Mouse (Mus musculus) lung, embryonic 14.5 days (tissue): Measurements from ENCODE around the gene E130114P18Rik. TPM values are rescaled to one million over a fixed set of nuclear protein-coding genes. Genes with fewer than 3 reads are reported as not detected.
A peak's percentile ranks its signal among the peaks of the same experiment; 100 is the strongest.

Experiments used
- ATAC-seq: fragments of 200-750 bp; cut with Nextera tagmentation; 2 replicates; pipeline ENCODE4 v1.8.0; 2017; ENCODE audit warnings: mild to moderate bottlenecking, moderate TSS enrichment, moderate library complexity; ENCODE audit not compliant: insufficient read depth
- DNase-seq: peaks from one replicate; pipeline ENCODE4 v3.0.0-alpha.2; 2015
- H3K27ac ChIP-seq: fragments of 300-500 bp; sonication (generic); 2 replicates; pipeline ENCODE4 v1.5.1; 2014; ENCODE audit warnings: low read depth, mild to moderate bottlenecking, moderate library complexity
- H3K27me3 ChIP-seq: fragments of 300-500 bp; sonication (generic); 2 replicates; pipeline ENCODE4 v1.6.1; 2014; ENCODE audit warnings: low read length, control low read depth; ENCODE audit not compliant: insufficient read depth
- H3K36me3 ChIP-seq: fragments of 300-500 bp; sonication (generic); 2 replicates; pipeline ENCODE4 v1.6.1; 2014; ENCODE audit warnings: control low read depth; ENCODE audit not compliant: insufficient read depth
- H3K4me1 ChIP-seq: fragments of 300-500 bp; sonication (generic); 2 replicates; pipeline ENCODE4 v1.6.1; 2014; ENCODE audit warnings: antibody characterized with exemption, control low read depth; ENCODE audit not compliant: insufficient read depth
- H3K4me2 ChIP-seq: fragments of 300-500 bp; sonication (generic); 2 replicates; pipeline ENCODE4 v1.6.1; 2014; ENCODE audit warnings: mild to moderate bottlenecking
- H3K4me3 ChIP-seq: fragments of 300-500 bp; sonication (generic); 2 replicates; pipeline ENCODE4 v1.5.1; 2014; ENCODE audit warnings: low read depth, low read length
- H3K9ac ChIP-seq: fragments of 300-500 bp; sonication (generic); 2 replicates; pipeline ENCODE4 v1.6.1; 2014
- H3K9me3 ChIP-seq: fragments of 300-500 bp; sonication (generic); 2 replicates; pipeline ENCODE4 v1.6.1; 2016; ENCODE audit warnings: low read depth, low read length, control low read depth
- CTCF ChIP-seq: IDR thresholded peaks from 2 replicates; pipeline ENCODE4 v1.5.1; 2016; ENCODE audit warnings: antibody characterized with exemption, low read depth
- WGBS: fragments of 180-500 bp; shearing (Covaris S2); extraction: QIAGEN DNeasy Blood & Tissue Kit; methylation state at CpG from one replicate; pipeline ENCODE4 v1.1.7; 2014; 5-methylcytosine and 5-hydroxymethylcytosine counted together
- polyA plus RNA-seq: library from polyadenylated mRNA; unstranded; fragments of >200 nt; fragmentation: Nextera tagmentation; extraction: Ambion mirVana; gene quantifications from 2 replicates; pipeline ENCODE4 v1.2.1, GENCODE M21; 2014

The E130114P18Rik gene
- polyA plus RNA-seq, 1 experiment from 2014 or later: 0.84 TPM

DNA sequence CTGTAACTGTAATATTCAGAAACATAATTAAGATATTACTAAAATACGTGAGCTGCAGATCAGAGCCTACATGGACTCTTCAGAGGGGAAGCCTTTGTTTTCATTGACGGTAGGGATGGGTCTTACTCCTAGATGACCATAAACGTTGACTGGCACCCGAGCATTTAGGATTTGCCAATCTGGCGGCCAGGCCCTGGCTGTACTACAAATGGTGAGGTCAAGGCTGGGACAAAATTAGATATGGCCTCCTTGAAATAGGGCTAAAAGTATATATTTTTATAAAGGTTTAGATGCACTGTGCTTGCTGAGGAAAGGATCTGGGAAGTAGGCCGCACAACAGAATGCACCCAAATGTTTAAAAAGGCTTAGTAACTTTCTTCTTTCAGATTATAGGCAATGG is 4.6 kb upstream of the E130114P18Rik start:
- no peak for DNase-seq
- no peak for TF ChIP-seq CTCF
- Histone ChIP-seq H3K4me1 (peaks cover 10% of the 10 kb centered on the region), H3K4me3 (no peak overlapping the region), H3K27ac (no peak overlapping the region), H3K27me3 (no peaks in the 10 kb centered on the region), H3K9me3 (no peaks in the 10 kb centered on the region), H3K9ac (no peak overlapping the region), H3K36me3 (peaks cover 42% of the 10 kb centered on the region), H3K4me2 (no peak overlapping the region)
- 93% methylated on average over 6 of the region's 6 CpGs for WGBS
- no peak for ATAC-seq

DNA sequence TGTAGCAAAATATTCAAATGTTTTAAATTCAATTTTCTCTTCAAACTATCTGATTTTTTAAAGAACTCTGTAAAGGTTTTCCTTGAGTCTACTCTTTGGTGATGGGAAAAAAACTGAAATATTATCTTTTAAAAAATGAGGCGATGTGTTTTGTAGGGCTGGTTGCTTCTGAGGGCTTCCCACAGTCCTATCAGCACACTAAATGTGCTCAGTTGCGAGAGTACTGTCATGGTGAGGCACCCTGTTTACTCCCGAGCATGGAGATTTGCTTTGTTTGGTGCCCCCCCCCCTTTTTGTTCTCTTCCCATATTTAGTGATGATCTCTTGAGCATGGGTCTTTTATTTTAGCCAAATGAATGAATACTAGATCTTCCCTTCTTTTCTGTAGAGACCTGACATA is 4.2 kb upstream of the E130114P18Rik start:
- ATAC-seq (no peak), DNase-seq (no peak)
- no peak overlapping the region for H3K4me2 ChIP-seq
- no peaks in the 10 kb centered on the region for H3K27me3 ChIP-seq
- no peak overlapping the region for H3K9ac ChIP-seq
- H3K36me3 ChIP-seq: peaks cover 38% of the 10 kb centered on the region
- H3K4me1 ChIP-seq: peaks cover 9% of the 10 kb centered on the region
- TF ChIP-seq CTCF: no peak
- H3K9me3 ChIP-seq: no peaks in the 10 kb centered on the region
- H3K4me3 ChIP-seq: no peak overlapping the region
- no peak overlapping the region for H3K27ac ChIP-seq
- WGBS: 94% methylated on average over 3 of the region's 3 CpGs

DNA sequence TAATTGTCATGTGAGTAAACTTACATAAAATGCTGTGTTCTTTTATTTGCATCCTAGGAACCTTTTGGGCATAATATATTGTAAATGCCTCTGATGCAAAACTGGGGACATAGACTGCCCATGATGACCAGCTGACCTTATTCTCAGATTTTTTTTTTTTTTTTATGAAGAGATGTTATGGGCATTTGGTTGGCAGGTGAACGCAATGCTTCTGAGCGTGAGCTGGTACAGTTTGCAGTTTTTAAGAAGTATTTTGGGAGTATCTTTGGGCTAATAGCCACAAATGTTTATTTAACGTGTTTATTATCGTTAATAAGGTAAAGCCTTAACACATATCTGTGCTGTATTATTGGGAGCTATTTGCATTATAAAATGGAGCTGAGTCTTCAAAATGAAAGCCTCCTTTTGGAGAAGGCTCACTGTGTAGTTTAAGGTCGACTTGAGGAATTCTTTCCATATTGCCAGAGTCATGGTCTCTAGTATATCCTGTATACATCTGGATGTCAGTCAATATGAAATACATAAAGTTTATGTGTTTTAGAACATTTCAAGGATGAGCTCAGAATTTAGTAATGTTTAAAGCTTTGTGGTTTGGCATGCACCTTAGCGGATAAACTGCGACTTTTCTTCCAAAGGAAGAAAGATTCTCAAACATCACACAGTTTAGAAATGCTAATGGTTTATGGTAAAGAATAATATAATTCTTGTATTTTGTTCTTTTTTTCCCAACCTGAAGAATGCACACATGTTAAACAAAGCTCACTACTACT is 3.0 kb upstream of the E130114P18Rik start:
- no peak for TF ChIP-seq CTCF
- Histone ChIP-seq H3K4me3 (no peak overlapping the region), H3K9me3 (no peaks in the 10 kb centered on the region), H3K36me3 (peaks cover 31% of the 10 kb centered on the region), H3K27ac (no peak overlapping the region), H3K27me3 (no peaks in the 10 kb centered on the region), H3K4me2 (peak overlapping the region; percentile 91), H3K4me1 (peaks cover 8% of the 10 kb centered on the region; the same call in 1 of the 2 replicates), H3K9ac (no peak overlapping the region)
- 74% methylated on average over 7 of the region's 7 CpGs for WGBS
- DNase-seq: no peak
- no peak for ATAC-seq

DNA sequence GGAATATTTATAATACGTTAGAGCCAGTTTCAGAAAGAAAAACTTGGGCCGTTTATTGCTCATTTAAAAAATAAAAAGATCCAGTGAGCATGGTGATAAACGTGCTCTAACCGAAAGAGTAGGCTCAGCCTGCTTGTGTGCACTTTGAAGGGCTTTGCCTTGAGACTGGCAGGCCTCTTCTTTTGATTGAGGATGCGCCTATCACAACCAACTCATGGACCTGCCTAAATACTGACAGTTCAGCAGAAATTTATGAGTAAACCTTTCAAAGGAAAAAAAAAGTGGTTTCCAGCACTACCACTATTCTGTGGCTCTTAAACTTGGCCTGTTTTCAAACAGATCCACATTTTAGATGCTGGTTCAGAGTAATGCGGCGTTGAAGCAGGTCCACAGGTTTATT is 2.1 kb upstream of the E130114P18Rik start:
- WGBS: 45% methylated on average over 7 of the region's 7 CpGs
- peak overlapping the region; percentile 98; the same call in 1 of the 2 replicates for H3K27ac ChIP-seq

DNA sequence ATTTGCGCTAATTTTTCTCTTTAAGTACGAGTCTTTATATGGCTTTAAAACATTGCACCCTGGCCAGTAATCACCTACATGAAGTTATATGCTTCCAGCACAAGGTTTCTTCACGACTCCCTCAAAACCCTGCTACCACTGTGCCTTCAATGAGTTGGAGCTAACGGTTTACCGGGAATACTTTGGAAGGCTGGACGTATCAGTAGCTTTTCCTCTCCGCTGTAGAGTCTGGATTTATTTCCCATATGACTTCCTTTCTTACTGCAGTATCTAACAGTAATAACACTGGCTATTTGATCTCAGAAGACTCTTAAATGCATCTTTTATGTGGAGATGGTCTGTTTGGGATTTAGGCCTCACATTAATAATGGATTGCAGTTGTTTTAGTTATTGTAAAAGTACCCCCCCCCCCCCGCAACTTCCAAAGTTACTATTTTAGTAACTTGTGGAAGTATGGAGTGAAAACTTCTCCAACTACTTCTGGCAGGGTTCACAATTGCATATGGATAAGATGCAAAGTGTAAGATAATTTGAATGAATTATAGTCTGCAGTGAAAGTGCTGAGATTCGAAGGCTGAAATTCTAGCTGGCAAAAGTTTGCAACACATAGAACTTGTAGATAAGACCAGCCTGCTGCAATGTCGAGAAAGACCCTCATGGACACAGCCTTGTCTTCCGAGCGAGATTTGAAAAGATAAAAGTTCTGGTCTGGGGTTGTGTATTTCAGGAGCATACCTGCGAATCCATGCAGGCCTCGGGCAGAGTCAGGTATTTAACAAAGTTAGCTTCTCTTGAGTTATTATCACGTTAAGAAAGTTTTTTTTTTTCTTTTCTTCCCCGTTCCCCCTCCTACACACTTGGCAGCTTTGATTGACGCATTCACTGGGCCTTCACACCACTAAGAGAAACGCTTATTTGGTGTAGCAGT is 1.4 kb upstream of the E130114P18Rik start:
- Histone ChIP-seq H3K9me3 (no peaks in the 10 kb centered on the region), H3K4me1 (peaks cover 10% of the 10 kb centered on the region), H3K27me3 (no peaks in the 10 kb centered on the region), H3K9ac (peak overlapping the region; percentile 99), H3K27ac (peak overlapping the region; percentile 98), H3K4me2 (peak overlapping the region; percentile 91), H3K36me3 (peaks cover 15% of the 10 kb centered on the region), H3K4me3 (peak overlapping the region; percentile 96)
- DNase-seq: peak; percentile 65
- WGBS: 12% methylated on average over 18 of the region's 18 CpGs
- no peak for TF ChIP-seq CTCF
- no peak for ATAC-seq

More for the DNA sequence above, 2.1 kb upstream of the E130114P18Rik start:
- ATAC-seq (no peak), DNase-seq (no peak)
- no peak for TF ChIP-seq CTCF
- no peaks in the 10 kb centered on the region for H3K27me3 ChIP-seq
- H3K36me3 ChIP-seq: peaks cover 23% of the 10 kb centered on the region
- peak overlapping the region; percentile 91 for H3K4me2 ChIP-seq
- H3K9me3 ChIP-seq: no peaks in the 10 kb centered on the region
- H3K4me1 ChIP-seq: peaks cover 10% of the 10 kb centered on the region; the same call in 1 of the 2 replicates
- peak overlapping the region; percentile 99 for H3K9ac ChIP-seq
- H3K4me3 ChIP-seq: peak overlapping the region; percentile 96

DNA sequence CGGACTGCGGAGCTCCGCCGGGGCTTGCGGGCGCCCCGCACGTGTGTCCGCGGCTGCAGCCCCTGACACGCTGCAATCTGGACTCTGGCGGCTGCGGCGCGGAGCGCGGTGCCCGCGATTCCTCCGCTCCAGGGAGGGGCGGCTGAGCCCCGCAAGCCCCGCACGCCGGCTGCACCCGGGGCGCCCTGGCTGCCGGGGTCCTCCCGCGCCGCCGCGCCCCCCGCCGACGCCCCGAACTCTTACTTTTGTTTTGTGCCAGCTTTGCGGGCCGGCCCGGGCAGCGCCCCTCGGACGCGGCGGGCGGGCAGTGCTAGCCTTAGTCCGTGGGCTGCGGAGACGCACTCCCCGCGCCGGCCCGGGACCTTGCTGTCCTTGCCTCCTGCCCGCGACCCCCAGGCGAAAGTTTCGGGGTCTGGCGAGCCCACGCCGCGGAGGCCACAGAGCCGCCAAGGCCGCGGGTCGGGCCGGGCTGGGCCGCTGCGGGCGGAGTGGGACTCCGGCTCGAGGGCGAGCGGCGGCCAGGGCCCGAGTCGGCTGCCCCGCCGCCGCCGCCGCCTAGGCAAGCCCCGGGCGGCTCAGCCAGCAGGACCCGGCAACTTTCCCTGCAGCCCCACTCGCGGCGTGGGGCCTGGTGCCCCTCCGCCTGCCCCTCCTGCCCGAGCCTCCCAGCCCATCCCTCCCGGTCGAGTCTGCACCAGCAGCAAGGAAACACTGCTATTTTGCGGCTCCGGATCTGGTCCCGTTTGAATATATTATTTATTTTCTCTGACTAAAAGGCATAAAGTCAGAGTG is 529 bp upstream of the E130114P18Rik start:
- Histone ChIP-seq H3K4me2 (peak overlapping the region; percentile 91), H3K4me3 (peak overlapping the region; percentile 96), H3K9ac (peak overlapping the region; percentile 99), H3K4me1 (peaks cover 16% of the 10 kb centered on the region), H3K36me3 (peaks cover 6% of the 10 kb centered on the region), H3K27me3 (no peaks in the 10 kb centered on the region), H3K9me3 (no peaks in the 10 kb centered on the region), H3K27ac (peak overlapping the region; percentile 98)
- DNase-seq (peak; percentile 51), ATAC-seq (0 out of 2 replicates have a peak, but pooled peaks have one; percentile 4)
- no peak for TF ChIP-seq CTCF
- WGBS: under 1% methylated on average over 92 of the region's 94 CpGs
